Mouse (Mus musculus) liver, embryonic 14.5 days (tissue): ENCODE measurements around the gene Dock8.

Experiments
- CTCF ChIP-seq: IDR thresholded peaks from 2 replicates; pipeline ENCODE4 v1.5.1; 2016; ENCODE audit warnings: antibody characterized with exemption, low read depth, control low read depth
- EP300 ChIP-seq: IDR thresholded peaks from 2 replicates; pipeline ENCODE4 v1.6.1; 2016; ENCODE audit warnings: antibody characterized with exemption, low read depth

- no peak for TF ChIP-seq CTCF
- no peak for TF ChIP-seq EP300
These were observed 41.9 kb downstream of the Dock8 start for GRCm38 (mm10) chr19:25041209-25041608.
